Mouse (Mus musculus) common myeloid progenitor, adult 5-6 weeks (primary cell): ENCODE results near the gene Tcf20. TPM values are rescaled to one million over a fixed set of nuclear protein-coding genes. Genes with fewer than 3 reads are reported as not detected.

Experiments used
- ATAC-seq: replicated peaks from 2 replicates; pipeline ENCODE4 v1.8.0; 2016; ENCODE audit warnings: low read depth, mild to moderate bottlenecking, moderate TSS enrichment, inconsistent platforms; ENCODE audit not compliant: poor library complexity, severe bottlenecking
- total RNA-seq: library from RNA; stranded (forward); fragments of 200-1000, 187-1606 nt; gene quantifications from 2 replicates; pipeline ENCODE4 v1.2.3, GENCODE M21; 2017

The Tcf20 gene
- total RNA-seq, 1 experiment from 2014 or later, result 101 TPM

DNA sequence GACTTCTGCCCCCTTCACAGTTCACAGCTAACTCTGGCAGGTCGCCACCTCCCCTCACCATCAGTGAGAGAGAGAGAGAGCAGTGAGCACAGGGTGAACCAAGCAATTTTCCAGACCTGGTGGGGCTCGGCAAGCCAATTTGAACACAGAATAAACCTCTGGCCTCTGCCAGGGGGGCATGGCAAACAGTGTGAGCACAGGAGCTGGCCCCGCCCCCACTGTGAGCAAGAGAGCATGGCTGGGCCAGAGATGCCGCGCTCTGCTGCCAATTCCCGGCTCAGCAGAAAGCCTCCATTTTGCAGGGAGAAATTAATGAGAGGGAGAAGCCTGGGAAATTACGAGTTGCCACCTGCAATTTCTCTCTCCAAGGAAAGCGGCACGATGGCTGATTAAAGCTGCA is 58.1 kb downstream of the Tcf20 start:
- ATAC-seq, result no peak

- 0 out of 2 replicates have a peak, but pooled peaks have one; percentile 30 for ATAC-seq
These were observed 58.8 kb downstream of the Tcf20 start for GRCm38 (mm10) chr15:82928844-82929243.

DNA sequence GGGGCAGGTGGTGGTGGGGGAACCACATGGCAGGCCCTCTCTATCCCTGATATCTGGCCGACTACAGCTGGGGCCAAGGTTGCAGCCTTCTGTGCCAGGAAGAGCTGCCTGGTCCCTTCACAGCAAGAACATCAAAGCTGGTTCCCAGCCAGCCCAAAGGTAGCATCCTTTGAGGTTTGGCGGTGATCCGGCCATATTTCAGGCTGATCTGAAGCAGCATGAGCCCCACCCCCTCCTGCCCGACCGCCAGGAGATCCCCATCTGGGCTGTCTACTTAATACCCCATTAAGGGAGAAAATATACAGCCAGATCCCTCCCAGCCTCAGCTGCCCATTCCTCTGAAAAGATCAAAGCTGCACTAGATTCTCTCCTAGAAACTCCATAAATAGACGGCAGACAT is 59.6 kb downstream of the Tcf20 start:
- ATAC-seq, result no peak

- ATAC-seq, result no peak
These were observed 60.6 kb downstream of the Tcf20 start for GRCm38 (mm10) chr15:82927057-82927456.

DNA sequence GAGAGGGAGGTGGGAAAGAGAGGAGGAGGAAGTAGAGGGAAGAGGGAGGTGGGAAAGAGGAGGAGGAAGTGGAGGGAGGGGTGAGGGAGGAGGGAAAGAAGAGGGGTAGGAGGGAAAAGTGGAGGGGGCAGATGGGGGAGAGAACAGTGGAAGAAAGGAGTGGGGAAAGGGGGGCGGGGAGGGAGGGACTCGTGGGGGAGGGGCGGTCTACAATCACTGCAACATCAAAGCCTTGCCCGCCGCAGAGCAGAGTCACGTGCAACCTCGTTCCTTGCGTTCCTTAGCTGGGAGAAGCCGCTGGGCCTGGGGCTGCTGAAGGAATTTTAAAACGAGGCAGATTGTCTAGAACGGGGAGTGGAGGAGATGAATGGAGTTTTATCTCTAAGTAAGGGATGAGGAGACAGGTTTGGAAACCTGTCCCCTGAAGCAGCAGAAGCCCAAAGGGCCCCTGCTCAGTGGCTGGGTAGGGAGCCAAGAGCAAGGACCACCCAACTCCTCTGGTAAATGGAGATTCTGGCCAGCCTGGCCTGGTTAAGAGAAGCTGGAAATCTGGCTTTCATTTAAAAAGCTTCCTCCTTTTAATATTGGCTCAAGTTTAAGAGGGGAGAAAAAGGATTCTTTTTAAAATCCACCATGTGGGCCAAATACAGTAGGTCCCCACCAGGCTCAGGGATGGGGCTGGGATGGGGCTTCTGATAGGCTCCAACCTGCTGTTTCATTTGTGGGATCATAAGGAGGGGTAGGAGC is 62.8 kb downstream of the Tcf20 start:
- no peak for ATAC-seq

DNA sequence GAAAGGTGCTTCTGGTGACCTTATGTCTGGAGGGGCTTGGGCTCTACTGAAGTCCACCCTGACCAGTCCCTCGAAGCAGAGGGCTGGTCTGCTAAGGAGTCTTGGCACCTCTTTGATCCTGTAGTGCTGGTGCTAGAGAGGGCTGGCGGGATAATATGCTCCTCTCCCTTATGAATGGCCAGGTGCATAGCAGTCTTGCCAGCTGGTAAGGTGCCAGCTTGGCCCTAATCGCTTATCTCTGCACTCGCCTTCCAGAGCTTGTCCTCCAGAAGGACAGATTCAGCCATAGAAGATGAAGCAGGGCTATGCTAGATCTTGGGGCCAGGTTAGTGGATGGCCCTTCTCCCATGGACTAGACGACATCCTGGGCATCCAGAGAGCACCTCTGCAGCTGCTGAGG is 64.1 kb downstream of the Tcf20 start:
- ATAC-seq, result no peak

DNA sequence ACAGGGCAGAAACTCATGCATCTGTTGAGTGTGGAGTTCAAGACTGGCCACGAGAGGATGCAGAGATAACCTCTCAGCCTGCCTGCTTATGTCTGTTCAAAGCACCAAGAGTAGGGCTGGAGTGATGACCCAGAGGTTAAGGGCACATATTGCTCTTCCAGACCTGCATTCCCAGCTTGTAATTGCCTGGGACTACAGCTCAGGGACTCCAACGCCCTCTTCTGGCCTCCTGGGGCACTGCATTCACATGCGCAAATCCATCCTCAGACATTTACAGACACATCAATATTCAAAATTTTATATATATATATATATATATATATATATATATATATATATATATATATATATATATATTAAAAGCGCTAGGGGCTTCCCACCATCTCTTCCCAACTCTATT is 64.9 kb downstream of the Tcf20 start:
- no peak for ATAC-seq

GRCm38 (mm10) chr15:82922052-82922451 is 65.6 kb downstream of the Tcf20 start:
- ATAC-seq, result peak; percentile 44

- ATAC-seq, result peak; percentile 23
These were observed 66.1 kb downstream of the Tcf20 start for GRCm38 (mm10) chr15:82921559-82921958.

- ATAC-seq, result peak; percentile 77
These were observed 66.7 kb downstream of the Tcf20 start for GRCm38 (mm10) chr15:82920895-82921515.

DNA sequence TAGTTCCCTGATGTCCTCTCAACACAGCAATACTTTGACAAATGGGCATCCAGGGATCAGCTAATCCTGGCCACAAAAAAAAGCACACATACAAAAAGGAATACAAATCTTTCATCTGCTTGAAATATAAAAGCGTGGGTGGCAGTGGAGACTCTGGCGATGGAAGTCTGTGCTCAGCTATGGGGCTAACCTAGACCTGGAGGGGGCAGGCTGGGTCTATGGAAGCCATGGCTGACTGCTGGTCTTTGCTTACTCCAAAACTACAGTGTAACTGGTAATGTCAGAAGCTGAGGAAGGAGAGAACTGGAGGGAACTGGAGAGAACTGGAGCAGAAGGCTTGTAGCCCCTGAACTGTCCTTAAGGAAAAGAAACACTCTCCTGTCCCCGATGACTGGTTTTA is 69.7 kb downstream of the Tcf20 start:
- ATAC-seq, result no peak

DNA sequence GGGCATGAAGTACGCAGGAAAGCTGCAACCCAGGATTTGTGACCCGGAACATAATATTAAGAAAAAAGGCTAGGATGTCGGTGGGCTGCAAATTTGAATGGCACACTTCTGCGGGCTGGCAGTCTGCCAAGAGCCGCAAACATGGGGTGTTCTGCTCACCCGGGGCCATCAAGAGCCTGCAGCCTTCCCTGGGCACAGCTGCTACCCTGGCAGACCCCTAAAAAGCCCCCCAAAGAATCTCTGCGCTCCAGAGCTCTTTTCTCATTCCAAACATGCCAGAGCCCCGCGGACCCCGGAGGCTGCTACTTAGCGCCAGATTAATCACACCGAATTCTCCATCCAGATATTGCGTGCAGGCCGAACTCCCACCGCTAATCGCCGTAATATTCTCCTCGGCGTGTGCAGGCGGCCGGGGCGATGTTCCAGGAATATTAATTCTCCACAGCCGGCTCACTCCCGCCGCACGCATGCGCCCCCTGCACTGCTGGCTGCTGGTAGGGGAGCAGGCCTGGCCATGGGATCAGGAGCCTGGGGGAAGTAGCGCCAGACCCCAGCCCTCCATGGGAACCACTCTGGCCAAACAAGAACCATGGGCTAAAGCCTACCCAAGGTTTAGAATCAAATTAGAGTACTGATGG is 70.3 kb downstream of the Tcf20 start:
- no peak for ATAC-seq

GRCm38 (mm10) chr15:82914455-82914854 is 73.2 kb downstream of the Tcf20 start:
- peak; percentile 57 for ATAC-seq

DNA sequence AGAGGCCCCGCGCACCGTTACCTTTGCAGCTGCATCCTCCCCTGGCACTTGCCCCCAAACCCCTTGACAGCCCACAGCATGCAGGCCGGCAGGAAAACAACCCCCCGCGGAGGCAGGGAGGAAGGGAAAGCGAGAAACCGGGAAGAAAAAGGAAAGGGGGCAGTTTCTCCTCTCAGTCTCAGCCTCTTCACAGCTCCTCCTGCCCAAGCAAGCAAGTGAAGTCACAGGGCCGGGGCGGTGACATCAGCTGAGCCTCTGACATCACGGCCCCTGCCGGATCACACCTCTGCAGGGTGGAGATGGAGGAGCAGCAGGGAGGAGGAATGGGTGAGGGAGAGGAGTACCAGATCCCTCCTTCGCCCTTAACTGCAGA is 75.7 kb downstream of the Tcf20 start:
- no peak for ATAC-seq

DNA sequence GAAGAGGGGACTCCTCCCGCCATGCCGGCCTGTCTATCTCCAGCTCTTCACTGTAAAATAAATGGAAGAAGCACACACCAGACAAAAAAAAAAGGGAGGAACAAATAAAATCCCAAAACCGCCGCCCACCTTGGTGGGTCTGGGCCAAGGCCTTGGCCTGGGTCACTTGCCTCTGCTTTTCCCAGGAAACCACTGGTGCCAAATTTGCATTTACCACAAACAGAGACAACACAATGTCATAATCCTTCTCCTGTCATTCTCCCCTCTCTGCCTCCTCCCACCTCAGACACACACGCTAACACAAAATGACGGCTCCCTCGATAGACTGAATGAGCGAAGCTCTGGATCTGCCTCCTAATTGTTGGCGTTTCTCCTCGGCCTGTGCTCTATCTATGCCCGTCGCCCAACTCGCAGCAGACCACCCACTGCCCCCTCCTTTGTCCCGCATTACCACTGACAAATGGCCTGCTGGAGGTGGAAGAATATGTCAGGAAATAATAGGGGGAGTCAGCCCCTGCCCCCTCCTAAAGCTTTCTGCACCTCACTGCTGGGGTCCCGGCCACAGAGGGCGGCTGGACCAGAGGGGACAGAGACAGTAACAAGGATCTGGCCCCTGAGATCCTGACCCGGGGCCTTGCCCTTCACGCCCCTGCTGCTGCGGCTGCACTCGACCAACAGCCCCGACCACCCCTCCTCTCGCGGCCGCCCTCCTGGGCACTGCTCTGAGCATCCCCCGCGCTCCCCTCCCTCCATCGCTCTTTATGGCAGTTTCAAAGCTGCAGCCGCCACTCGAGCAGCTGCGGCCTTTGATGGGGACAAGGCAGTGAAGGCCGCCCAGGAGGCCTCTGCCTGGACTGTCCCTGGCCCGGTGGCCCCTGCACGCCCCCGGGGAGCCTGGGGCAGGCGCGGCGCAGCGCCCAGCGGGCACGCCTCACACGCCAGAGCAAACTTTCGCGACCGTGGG is 76.4 kb downstream of the Tcf20 start:
- no peak for ATAC-seq

DNA sequence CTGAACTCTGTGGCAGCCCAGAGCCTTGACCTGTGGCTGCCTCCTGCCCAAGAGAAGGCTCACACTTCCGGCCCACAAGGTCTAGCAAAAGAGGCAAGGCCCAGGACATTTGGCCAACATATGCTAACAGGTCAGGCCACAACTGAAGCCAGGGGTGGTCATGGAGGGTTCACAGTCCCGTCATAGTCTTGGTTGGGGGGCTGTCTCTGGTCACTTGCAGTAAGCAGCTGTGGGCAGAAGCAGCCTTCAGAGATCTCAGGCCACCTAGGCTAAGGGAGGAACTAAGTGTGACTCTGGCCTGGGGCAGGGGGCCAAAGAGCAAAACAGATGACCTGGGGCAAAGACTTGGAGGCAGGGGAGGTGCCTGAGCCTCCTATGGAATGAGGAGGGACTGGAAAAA is 77.1 kb downstream of the Tcf20 start:
- no peak for ATAC-seq

DNA sequence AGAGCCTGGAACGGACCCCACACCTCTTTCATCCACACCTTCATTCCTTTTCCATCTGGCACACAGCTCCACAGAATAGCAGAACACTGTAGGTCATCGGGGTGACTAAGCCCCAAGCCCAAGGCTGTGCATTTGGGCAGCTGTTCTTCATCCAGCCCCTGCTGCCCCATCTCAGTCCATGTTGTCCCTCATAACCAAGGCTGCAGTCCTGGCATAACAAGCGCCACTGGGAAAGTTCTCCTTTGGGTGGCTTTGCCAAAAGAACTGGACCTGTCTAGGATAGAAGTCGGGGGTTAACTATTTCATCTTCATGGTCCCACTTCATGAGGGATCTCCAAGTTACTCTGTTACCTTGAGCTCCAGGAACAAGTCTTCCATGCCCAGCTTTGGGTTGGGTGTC is 77.9 kb downstream of the Tcf20 start:
- no peak for ATAC-seq

- ATAC-seq, result no peak
These were observed 79.2 kb downstream of the Tcf20 start for GRCm38 (mm10) chr15:82908521-82908920.

DNA sequence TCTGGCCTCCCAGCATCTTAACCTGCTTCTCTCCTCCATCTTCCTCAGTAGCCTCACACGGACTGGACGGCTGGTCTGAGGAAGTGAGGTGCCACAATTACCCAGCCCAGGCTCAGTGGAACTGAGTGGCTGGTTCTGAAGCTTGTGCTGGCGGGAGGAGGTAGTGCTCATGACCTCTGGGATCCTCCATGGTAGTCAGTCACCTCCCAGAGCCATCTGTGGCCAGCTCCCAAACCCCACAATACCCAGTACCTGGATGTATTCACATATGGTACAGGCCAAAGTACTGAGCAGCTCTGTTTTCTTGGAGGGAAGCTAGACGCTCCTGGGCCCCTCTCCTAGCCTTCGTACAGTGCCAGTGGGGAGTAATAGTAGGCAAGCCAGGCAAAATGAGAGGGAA is 80.4 kb downstream of the Tcf20 start:
- no peak for ATAC-seq

DNA sequence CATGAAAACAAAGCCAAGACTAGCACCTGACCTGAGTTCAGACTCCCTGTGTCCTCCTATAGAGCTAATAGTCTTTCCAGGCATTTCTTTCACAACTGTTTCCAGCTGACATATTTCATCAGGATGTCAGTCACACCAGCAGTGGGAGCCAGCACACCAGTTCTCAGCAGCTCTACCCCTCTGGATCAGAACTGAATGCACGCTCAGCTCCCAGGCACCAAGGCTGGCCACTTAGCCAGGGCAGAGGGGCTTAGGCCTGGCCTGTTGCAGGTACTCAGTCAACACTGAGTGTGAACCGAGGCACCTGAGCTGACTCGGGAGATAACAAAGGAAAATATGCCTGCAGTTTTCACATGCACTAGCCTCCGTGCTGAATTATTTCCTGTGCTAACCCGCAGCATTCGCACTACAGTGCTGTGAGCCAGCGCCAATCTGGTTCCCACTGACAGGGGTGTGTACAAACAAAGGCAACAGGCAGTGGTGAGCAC is 81.1 kb downstream of the Tcf20 start:
- ATAC-seq, result no peak
